Mouse (Mus musculus): ENCODE measurements at regions not wholly inside any gene's neighbourhood (a gene's known extent, or its start where the extent isn't known, plus 50 kb on each side); places are given as distances from the start of the nearest gene placed in this dataset.

- TF ChIP-seq POLR2A (IDR thresholded peaks at IDR 0.05; ENCODE audit: low read depth, low read length) (no peak), CTCF (conservative IDR thresholded peaks at IDR 0.05; ENCODE audit: insufficient read depth, insufficient read length, low read depth, low read length) (no peak)
These were observed 152.4 kb upstream of the Cdyl start for GRCm38 (mm10) chr13:35507195-35507594.
